Mouse (Mus musculus) thymus, postnatal 14 days (tissue): ENCODE results near the gene Mau2.
"Not testable (repeated sequence)": the region's sequence is repeated elsewhere in the genome, so short reads cannot be mapped to it uniquely, and the experiment has no call there.

ENCODE experiments used
- DNase-seq: peaks from one replicate; pipeline ENCODE4 v3.0.0; 2021

Gene Mau2

GRCm38 (mm10) chr8:70015017-70015416 is 27.5 kb downstream of the Mau2 start:
- no peak for DNase-seq

- DNase-seq = no peak
Observed at GRCm38 (mm10) chr8:70012763-70013162, 29.8 kb downstream of the Mau2 start.

- no peak for DNase-seq
Observed at GRCm38 (mm10) chr8:70012350-70012749, 30.2 kb downstream of the Mau2 start.

GRCm38 (mm10) chr8:70010796-70011195 is 31.7 kb downstream of the Mau2 start:
- DNase-seq = not testable (repeated sequence)

- no peak for DNase-seq
Observed at GRCm38 (mm10) chr8:70005178-70005577, 37.4 kb downstream of the Mau2 start.

GRCm38 (mm10) chr8:70004345-70004744 is 38.2 kb downstream of the Mau2 start:
- no peak for DNase-seq

- DNase-seq = peak; percentile 54
Observed at GRCm38 (mm10) chr8:70003204-70003657, 39.3 kb downstream of the Mau2 start.

GRCm38 (mm10) chr8:70001892-70002191 is 40.7 kb downstream of the Mau2 start:
- not testable (repeated sequence) for DNase-seq

GRCm38 (mm10) chr8:70001176-70001891 is 41.2 kb downstream of the Mau2 start:
- DNase-seq = peak; percentile 61

GRCm38 (mm10) chr8:70000226-70000625 is 42.3 kb downstream of the Mau2 start:
- DNase-seq = no peak

- DNase-seq = no peak
Observed at GRCm38 (mm10) chr8:69999236-69999635, 43.3 kb downstream of the Mau2 start.

- no peak for DNase-seq
Observed at GRCm38 (mm10) chr8:69998706-69999105, 43.8 kb downstream of the Mau2 start.

GRCm38 (mm10) chr8:69996589-69997285 is 45.8 kb downstream of the Mau2 start:
- no peak for DNase-seq

GRCm38 (mm10) chr8:69995776-69996588 is 46.6 kb downstream of the Mau2 start, which contains the start of gene Gatad2a:
Gatad2a (minus strand) TSS chr8:69996384.
- DNase-seq = peak; percentile 100

- no peak for DNase-seq
Observed at GRCm38 (mm10) chr8:69995422-69995775, 47.1 kb downstream of the Mau2 start.

- not testable (repeated sequence) for DNase-seq
Observed at GRCm38 (mm10) chr8:69988936-69989335, 53.6 kb downstream of the Mau2 start.

GRCm38 (mm10) chr8:69987744-69988143 is 54.8 kb downstream of the Mau2 start:
- no peak for DNase-seq

- DNase-seq = peak; percentile 38
Observed at GRCm38 (mm10) chr8:69984876-69985553, 57.5 kb downstream of the Mau2 start.

GRCm38 (mm10) chr8:69978456-69978855 is 64.1 kb downstream of the Mau2 start:
- DNase-seq = no peak

- no peak for DNase-seq
Observed at GRCm38 (mm10) chr8:69974806-69975205, 67.7 kb downstream of the Mau2 start.

GRCm38 (mm10) chr8:69974194-69974614 is 68.3 kb downstream of the Mau2 start:
- DNase-seq = peak; percentile 97

- peak; percentile 67 for DNase-seq
Observed at GRCm38 (mm10) chr8:69973442-69974161, 68.9 kb downstream of the Mau2 start.
